Mouse (Mus musculus) neural tube, embryonic 11.5 days (tissue): ENCODE measurements at regions not wholly inside any gene's neighbourhood (a gene's known extent, or its start where the extent isn't known, plus 50 kb on each side); places are given as distances from the start of the nearest gene placed in this dataset.
"Not testable (repeated sequence)": the region's sequence is repeated elsewhere in the genome, so short reads cannot be mapped to it uniquely, and the experiment has no call there.

Experiments used
- ATAC-seq: fragments of 200-750 bp; cut with Nextera tagmentation; 2 replicates; pipeline ENCODE4 v1.8.0; 2017; ENCODE audit warnings: moderate number of reproducible peaks, mild to moderate bottlenecking, moderate TSS enrichment, moderate library complexity; ENCODE audit not compliant: insufficient read depth, low FRiP score, low TSS enrichment
- DNase-seq: peaks from one replicate; pipeline ENCODE4 v3.0.0-alpha.2; 2015; ENCODE audit warnings: low spot score
- H3K27ac ChIP-seq: fragments of 300-500 bp; sonication (generic); 2 replicates; pipeline ENCODE4 v1.5.1; 2014; ENCODE audit warnings: low read depth, mild to moderate bottlenecking, low read length
- H3K27me3 ChIP-seq: fragments of 300-500 bp; sonication (generic); 2 replicates; pipeline ENCODE4 v1.6.1; 2014; ENCODE audit warnings: mild to moderate bottlenecking, low read length, mixed read lengths; ENCODE audit not compliant: control insufficient read depth, insufficient read depth
- H3K36me3 ChIP-seq: fragments of 300-500 bp; sonication (generic); 2 replicates; pipeline ENCODE4 v1.6.1; 2014; ENCODE audit warnings: mild to moderate bottlenecking, low read length, moderate library complexity, mixed read lengths; ENCODE audit not compliant: control insufficient read depth, insufficient read depth
- H3K4me1 ChIP-seq: fragments of 300-500 bp; sonication (generic); 2 replicates; pipeline ENCODE4 v1.6.1; 2014; ENCODE audit warnings: low read length, mixed read lengths; ENCODE audit not compliant: control insufficient read depth, insufficient read depth
- H3K4me2 ChIP-seq: fragments of 300-500 bp; sonication (generic); 2 replicates; pipeline ENCODE4 v1.6.1; 2014; ENCODE audit warnings: low read depth, mild to moderate bottlenecking, moderate library complexity
- H3K4me3 ChIP-seq: fragments of 300-500 bp; sonication (generic); 2 replicates; pipeline ENCODE4 v1.5.1; 2014; ENCODE audit warnings: low read depth, low read length
- H3K9ac ChIP-seq: fragments of 300-500 bp; sonication (generic); 2 replicates; pipeline ENCODE4 v1.6.1; 2014; ENCODE audit warnings: mild to moderate bottlenecking, low read length
- H3K9me3 ChIP-seq: fragments of 300-500 bp; sonication (generic); 2 replicates; pipeline ENCODE4 v1.6.1; 2016; ENCODE audit warnings: low read length; ENCODE audit not compliant: control insufficient read depth
- WGBS: fragments of 180-500 bp; shearing (Covaris S2); extraction: QIAGEN DNeasy Blood & Tissue Kit; methylation state at CpG from one replicate; pipeline ENCODE4 v1.1.7; 2014; 5-methylcytosine and 5-hydroxymethylcytosine counted together

DNA sequence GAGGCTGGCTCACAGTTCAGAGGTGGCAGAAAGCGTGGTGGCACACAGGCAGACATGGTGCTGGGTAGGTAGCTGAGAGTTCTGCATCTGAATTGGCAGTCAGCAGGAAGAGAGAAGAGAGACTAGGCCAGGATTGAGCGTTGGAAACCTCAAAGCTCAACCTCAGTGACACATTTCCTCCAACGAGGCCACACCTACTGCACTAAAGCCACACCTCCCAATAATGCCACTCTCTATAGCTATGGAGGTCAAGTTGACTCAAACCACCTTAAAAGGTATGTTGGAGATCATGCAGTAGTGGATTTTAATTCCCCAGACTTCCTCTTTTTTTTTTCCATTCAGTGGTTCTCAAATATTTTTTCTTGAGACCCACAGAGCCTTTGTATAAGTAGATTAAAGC, 57.1 kb downstream of the Ccdc54 start:
- no peak for DNase-seq
- WGBS, result 80% methylated on average over 3 of the region's 3 CpGs
- Histone ChIP-seq H3K27ac (no peak overlapping the region), H3K9me3 (no peaks in the 10 kb centered on the region), H3K4me1 (no peaks in the 10 kb centered on the region; the same call in 1 of the 2 replicates), H3K36me3 (no peaks in the 10 kb centered on the region), H3K4me3 (no peak overlapping the region), H3K4me2 (no peak overlapping the region), H3K27me3 (no peaks in the 10 kb centered on the region), H3K9ac (no peak overlapping the region)
- no peak for ATAC-seq

DNA sequence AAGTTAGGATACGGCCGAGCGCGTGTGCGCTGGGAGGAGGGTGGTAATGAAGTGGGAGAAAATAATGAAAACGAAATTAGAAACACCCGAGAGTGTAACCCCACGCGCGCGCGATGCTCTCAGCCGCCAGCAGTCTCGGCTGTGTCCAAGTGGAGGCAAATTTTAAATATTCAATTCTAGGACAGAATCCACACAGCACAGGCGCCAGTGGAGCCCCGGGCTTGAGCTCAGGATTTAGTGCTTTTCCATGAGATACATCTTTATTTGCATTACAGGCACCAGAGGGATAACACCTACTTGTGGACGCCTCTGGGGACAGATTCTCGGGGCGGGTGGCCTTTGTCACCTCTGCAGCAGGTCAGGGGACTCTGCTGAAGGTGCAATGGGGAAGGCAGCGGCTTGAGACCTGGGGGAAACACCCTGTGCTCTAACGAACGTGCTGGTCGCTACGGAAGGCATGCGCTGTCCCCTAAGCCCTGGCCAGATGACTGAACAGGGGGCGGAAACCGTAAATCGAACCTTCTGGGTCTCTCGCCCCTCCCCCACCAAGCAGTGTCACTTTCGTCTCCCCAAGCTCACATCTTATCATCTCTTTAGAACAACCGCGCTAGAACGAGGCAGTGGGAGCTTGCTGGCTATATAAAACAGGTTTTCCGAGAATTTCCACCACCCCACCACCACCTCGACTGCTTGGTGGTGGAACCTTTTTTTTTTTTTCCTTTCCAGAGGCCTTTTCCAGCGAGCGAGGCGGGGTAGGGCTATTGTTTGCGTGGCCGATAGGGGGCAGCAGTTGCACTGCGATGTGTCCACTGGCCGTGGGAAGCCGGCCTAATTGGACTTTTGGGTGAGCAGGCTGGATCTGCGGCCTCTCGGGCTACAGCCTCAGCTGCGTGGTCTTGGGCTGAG, 61.2 kb downstream of the Ccdc54 start:
- Histone ChIP-seq H3K36me3 (no peaks in the 10 kb centered on the region), H3K27ac (no peak overlapping the region; the same call in 1 of the 2 replicates), H3K27me3 (no peaks in the 10 kb centered on the region), H3K4me2 (peak overlapping the region; percentile 94), H3K4me3 (peak overlapping the region; percentile 66), H3K9me3 (no peaks in the 10 kb centered on the region), H3K9ac (peak overlapping the region; percentile 76), H3K4me1 (peaks cover 1% of the 10 kb centered on the region; the same call in 1 of the 2 replicates)
- under 1% methylated on average over 46 of the region's 46 CpGs for WGBS
- ATAC-seq, result peak; percentile 49
- DNase-seq, result peak; percentile 92

- under 1% methylated on average over 72 of the region's 81 CpGs for WGBS
- H3K36me3 ChIP-seq, result no peaks in the 10 kb centered on the region
- DNase-seq (peak; percentile 84), ATAC-seq (peak; percentile 78)
- no peaks in the 10 kb centered on the region for H3K27me3 ChIP-seq
- peak overlapping the region; percentile 39 for H3K27ac ChIP-seq
- peak overlapping the region; percentile 66 for H3K4me3 ChIP-seq
- H3K9me3 ChIP-seq, result no peaks in the 10 kb centered on the region
- H3K9ac ChIP-seq, result peak overlapping the region; percentile 76
- H3K4me2 ChIP-seq, result peak overlapping the region; percentile 94
- H3K4me1 ChIP-seq, result peaks cover 3% of the 10 kb centered on the region; the same call in 1 of the 2 replicates
Observed at GRCm38 (mm10) chr16:50528677-50529510, 62.1 kb downstream of the Ccdc54 start.

DNA sequence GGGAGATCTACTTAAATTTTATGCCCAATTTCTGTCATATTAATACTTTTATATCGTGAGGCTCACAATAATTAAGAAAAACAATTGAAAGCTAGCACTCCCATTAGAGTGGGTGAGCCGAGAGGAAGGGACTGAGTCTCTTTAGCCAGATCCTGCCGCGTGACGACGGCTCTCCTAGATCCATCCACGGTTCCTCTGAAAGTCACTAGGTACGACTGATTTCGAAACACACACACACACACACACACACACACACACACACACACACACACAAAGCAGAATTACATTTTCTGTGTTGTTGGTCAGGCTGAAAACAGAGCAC, 62.6 kb downstream of the Ccdc54 start:
- Histone ChIP-seq H3K4me3 (peak overlapping the region; percentile 66), H3K9me3 (no peaks in the 10 kb centered on the region), H3K4me1 (peaks cover 3% of the 10 kb centered on the region; the same call in 1 of the 2 replicates), H3K9ac (peak overlapping the region; percentile 76), H3K36me3 (no peaks in the 10 kb centered on the region), H3K4me2 (peak overlapping the region; percentile 94), H3K27ac (peak overlapping the region; percentile 39), H3K27me3 (no peaks in the 10 kb centered on the region)
- ATAC-seq (peak; percentile 43), DNase-seq (no peak)
- 5% methylated on average over 9 of the region's 9 CpGs for WGBS

DNA sequence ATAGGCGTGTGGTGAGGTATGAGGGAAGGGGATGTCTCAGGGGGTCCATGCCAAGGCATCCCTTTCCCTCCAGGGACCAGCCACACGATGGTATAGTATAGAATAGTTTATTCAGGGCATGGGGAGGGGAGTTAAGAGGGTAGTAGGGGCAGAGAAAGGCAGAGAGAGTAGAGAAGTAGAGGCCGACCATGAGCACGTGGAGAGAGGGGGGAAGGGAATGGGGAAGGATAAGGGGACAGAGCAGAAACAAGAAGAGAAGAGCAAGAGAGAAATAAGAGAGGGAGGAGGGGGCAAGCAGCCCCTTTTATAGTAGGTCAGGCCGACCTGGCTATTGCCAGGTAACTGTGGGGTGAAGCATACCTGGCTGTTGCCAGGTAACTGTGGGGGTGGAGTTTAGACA, 64.0 kb downstream of the Ccdc54 start:
- not testable (repeated sequence) for H3K4me1 ChIP-seq, ATAC-seq, H3K9me3 ChIP-seq, DNase-seq, H3K4me2 ChIP-seq, H3K27me3 ChIP-seq, H3K36me3 ChIP-seq, H3K4me3 ChIP-seq, H3K27ac ChIP-seq, H3K9ac ChIP-seq
- 88% methylated on average over 5 of the region's 5 CpGs for WGBS

GRCm38 (mm10) chr16:50525934-50526366, 65.0 kb downstream of the Ccdc54 start:
- no peak overlapping the region for H3K27ac ChIP-seq
- H3K4me1 ChIP-seq, result peaks cover 3% of the 10 kb centered on the region; the same call in 1 of the 2 replicates
- no peak for DNase-seq
- no peak overlapping the region for H3K4me2 ChIP-seq
- H3K36me3 ChIP-seq, result no peaks in the 10 kb centered on the region
- H3K9me3 ChIP-seq, result no peaks in the 10 kb centered on the region
- no peak for ATAC-seq
- H3K4me3 ChIP-seq, result no peak overlapping the region
- no peaks in the 10 kb centered on the region for H3K27me3 ChIP-seq
- WGBS, result 90% methylated on average over 11 of the region's 11 CpGs
- H3K9ac ChIP-seq, result no peak overlapping the region

DNA sequence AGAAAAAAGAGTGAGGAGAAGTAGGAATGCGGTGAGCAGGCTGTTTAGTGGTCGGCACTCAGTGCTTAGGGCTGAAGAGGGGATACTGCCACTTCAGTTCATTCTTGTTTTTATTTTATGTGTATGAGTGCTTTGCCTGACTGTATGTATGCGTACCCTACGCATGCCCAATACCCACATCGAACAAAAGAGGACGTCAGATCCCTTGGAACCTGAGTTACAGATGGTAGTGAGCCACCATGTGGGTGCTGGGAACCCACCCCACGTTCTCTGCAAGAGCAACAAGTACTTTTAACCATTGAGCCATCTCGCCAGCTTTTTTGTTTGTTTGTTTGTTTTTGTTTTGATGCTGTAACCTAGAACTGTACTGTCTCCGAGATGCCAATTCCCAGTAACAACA, 65.5 kb downstream of the Ccdc54 start:
- Histone ChIP-seq H3K27me3 (no peaks in the 10 kb centered on the region), H3K9ac (no peak overlapping the region), H3K9me3 (no peaks in the 10 kb centered on the region), H3K27ac (no peak overlapping the region), H3K4me1 (peaks cover 3% of the 10 kb centered on the region; the same call in 1 of the 2 replicates), H3K36me3 (no peaks in the 10 kb centered on the region), H3K4me3 (no peak overlapping the region), H3K4me2 (no peak overlapping the region)
- no peak for DNase-seq
- 92% methylated on average over 9 of the region's 9 CpGs for WGBS
- no peak for ATAC-seq

DNA sequence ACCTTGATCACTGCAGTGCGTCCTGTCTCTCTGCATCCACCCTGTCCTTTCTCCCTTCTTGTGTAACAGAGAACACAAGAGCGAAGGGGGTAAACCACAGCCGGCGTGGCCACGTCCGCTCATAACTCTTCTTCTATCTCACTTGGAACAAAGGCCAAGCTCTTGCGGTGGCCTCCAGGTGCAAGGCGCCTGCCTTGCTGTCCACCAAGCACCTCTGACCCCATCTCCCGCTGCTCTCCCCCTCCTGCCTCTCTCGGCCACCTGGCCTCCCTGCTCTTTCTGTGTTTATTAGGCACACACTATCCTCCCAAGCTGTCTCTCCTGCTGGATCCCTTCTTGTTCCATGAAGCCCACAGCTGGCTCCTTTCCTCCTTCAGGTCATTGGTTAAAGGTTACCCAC, 71.3 kb downstream of the Ccdc54 start:
- Histone ChIP-seq H3K27ac (no peak overlapping the region), H3K27me3 (no peaks in the 10 kb centered on the region), H3K4me2 (no peak overlapping the region), H3K9ac (no peak overlapping the region), H3K4me1 (no peaks in the 10 kb centered on the region), H3K9me3 (no peaks in the 10 kb centered on the region), H3K36me3 (no peaks in the 10 kb centered on the region), H3K4me3 (no peak overlapping the region)
- ATAC-seq (no peak), DNase-seq (no peak)
- WGBS, result 80% methylated on average over 10 of the region's 10 CpGs
